Mouse (Mus musculus): ENCODE results near the gene Gm3460.
"Not testable (repeated sequence)": the region's sequence is repeated elsewhere in the genome, so short reads cannot be mapped to it uniquely, and the experiment has no call there.

DNA sequence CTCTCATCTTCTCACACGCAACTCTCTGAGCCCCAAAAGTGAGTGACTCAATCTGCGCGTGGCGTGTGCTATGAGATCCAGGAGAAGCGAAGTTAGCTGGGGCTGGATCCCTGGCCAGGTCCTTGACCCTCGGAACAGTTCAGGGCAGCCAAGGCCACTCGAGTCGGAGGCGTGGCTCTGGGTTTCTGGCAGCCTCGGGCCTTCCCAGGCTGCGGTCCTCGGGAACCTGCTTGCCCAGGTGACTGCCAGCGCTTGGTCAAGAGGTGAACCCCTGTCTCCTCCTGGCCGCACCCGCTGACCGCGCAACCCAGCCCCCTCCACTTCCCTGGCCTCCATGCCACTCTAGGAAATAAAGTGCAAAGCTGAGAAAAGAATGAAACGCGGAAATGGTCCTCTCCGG is 17.7 kb downstream of the Gm3460 start:
- not testable (repeated sequence) for TF ChIP-seq EP300 (optimal IDR thresholded peaks at IDR 0.05); CTCF (IDR thresholded peaks at IDR 0.05; ENCODE audit: low read depth)
